Mouse (Mus musculus): ENCODE results near the gene Lrp4.

DNA sequence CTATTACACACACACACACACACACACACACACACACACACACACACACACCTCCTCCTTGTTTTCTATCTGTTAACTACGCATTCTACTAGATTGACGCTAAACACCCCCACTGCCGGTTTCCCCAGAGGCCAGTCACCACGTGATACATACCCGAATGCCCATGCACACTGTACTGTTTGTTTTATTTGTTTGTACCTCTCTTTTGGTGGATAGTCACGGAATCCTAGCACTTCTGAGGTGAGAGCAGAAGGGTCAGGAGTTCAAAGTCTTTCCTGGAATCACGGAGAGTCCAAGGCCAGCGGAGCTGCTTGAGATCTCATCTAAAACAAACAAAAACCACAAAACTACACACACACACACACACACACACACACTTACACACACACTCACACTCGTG is 7.0 kb upstream of the Lrp4 start:
- TF ChIP-seq CTCF (IDR thresholded peaks at IDR 0.05; ENCODE audit: extremely low read depth, insufficient read length, insufficient replicate concordance, low read depth, low read length) (no peak), POLR2A (IDR thresholded peaks at IDR 0.05; ENCODE audit: low read depth, low read length) (no peak)
